Mouse (Mus musculus) cortical plate, adult 2 months (tissue): ENCODE measurements around the gene Katnb1.

Experiments used
- CTCF ChIP-seq: fragments of 200-500 bp; IDR thresholded peaks from 2 replicates; pipeline ENCODE4 v1.5.1; 2011; ENCODE audit warnings: mild to moderate bottlenecking, control low read depth, low read length; ENCODE audit not compliant: insufficient read depth; ENCODE audit errors: extremely low read depth
- POLR2A ChIP-seq: fragments of 200-500 bp; IDR thresholded peaks from 2 replicates; pipeline ENCODE4 v1.6.1; 2011; ENCODE audit warnings: mild to moderate bottlenecking, low read length, control low read depth; ENCODE audit not compliant: insufficient read depth; ENCODE audit errors: extremely low read depth

- TF ChIP-seq POLR2A (no peak), CTCF (no peak)
These were observed 4.8 kb upstream of the Katnb1 start for GRCm38 (mm10) chr8:95076151-95076550.
